Mouse (Mus musculus): ENCODE results near the gene Gm5460.

The Gm5460 gene

DNA sequence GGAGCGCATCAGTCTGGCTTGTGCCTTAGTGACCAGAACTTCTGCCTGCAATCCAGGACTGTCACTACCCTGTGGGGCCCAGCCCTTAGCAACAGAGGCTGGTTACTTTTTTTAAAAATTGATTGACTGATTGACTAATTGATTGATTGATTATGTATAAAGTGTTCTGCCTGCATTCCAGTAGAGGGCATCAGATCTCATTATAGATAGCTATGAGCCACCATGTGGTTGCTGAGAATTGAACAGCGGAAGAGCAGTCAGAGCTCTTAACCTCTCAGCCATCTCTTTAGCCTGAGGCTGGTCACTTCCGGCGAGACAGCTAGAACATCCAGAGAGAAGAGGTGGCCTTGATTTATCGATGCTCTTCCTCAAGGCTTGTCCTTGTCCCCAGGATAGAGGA, 60.7 kb downstream of the Gm5460 start:
- no peak for DNase-seq (ENCODE audit: low spot score)

DNA sequence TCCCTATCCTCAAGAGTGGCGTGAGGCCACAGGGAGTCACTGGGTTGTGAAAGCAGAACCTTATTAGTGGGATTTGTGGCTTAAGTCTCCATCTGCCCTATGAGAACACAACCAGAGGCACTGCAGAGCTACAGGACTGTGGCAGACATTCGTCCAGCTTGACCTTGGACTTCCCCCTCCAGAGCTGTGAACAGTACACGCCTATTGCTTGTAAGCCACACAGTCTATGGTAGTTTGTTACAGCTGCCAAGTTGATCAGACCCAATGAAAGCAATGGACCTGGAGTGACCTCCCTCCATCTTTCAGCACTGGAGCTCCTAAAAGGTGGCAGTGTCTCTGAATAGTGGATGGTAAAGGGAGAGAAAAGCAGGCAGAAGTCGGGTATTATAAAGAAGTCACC, 61.7 kb downstream of the Gm5460 start:
- no peak for DNase-seq (ENCODE audit: low spot score)

DNA sequence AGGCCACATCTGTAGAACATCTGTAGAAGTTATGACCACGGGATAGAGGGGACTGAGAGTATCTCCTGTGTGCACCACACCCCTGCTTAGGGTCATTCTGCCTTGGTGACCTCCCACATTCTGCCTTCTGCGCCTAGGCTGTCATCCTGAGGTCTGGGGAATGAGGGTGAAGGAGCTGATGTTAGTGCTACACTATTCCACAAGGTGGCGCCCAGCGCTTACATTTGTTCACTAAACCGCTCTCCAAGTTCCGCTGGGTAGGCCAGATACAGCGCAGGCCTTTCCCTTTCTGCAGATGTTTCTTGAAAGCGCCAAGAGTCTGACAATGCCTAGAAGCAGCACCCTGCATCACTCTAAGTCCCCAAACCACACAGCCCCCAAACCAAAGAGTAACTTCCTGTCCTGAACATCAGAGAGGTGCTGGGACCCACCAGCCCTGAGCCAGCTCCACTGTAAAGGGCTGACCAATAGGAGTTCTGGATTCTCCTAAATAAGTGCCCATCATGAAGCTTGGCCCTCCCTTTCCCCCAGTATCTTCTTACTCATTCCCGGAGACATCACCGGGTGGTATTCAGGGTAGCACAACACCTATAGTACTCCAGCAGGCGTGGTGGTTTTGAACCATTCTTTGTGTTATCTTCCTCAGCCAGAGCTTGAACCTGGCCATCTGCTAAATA, 63.9 kb downstream of the Gm5460 start:
- peak; percentile 65 for DNase-seq (ENCODE audit: low spot score)

- DNase-seq (ENCODE audit: low spot score), result no peak
Observed at GRCm38 (mm10) chr14:34085731-34086130, 69.2 kb downstream of the Gm5460 start, which contains the start of gene Anxa8. TSS of gene Anxa8 (plus strand) at chr14:34085981.

- DNase-seq (ENCODE audit: low spot score), result no peak
Observed at GRCm38 (mm10) chr14:34086806-34087205, 70.2 kb downstream of the Gm5460 start.

- no peak for DNase-seq (ENCODE audit: low spot score)
Observed at GRCm38 (mm10) chr14:34087856-34088398, 71.4 kb downstream of the Gm5460 start.

DNA sequence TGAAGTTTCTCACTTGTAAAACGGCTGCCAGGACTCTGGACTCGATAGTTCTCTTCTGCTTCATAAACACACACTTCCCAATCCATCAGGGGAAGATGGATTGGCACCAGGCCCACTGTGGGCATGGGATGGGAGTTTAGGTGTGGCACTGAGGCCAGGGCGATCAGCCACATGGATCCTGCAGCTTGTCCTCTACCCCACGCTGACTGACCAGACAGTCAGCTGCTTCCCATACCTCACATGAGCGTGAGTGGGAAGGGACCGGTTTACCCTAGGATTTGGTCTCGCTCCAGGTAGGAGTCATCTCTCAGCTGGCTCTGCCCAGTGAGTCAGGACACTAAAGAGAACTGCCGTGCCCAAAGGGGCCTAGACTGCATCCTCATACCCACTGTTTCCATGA, 73.2 kb downstream of the Gm5460 start:
- DNase-seq (ENCODE audit: low spot score), result no peak

- DNase-seq (ENCODE audit: low spot score), result no peak
Observed at GRCm38 (mm10) chr14:34091475-34091874, 74.9 kb downstream of the Gm5460 start.

GRCm38 (mm10) chr14:34092856-34093255, 76.3 kb downstream of the Gm5460 start:
- no peak for DNase-seq (ENCODE audit: low spot score)

DNA sequence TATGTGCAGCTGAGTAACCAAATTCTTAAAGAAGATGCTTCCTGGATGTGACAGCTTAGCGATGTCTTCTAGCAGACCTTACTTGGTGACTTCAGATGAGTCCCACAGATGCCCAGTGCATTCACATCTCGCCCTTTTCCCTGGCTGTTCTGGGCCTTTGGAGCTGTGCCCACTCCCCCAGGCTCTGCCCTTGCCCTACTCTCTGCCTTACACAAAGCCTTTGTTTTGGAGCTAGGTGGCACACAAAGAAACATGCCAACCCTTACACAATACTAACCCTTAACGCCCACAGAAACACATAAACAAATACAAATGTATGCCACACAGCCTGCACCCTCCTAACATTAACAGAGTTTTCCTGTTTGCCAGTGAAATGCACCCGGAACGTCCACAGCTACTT, 79.6 kb downstream of the Gm5460 start:
- no peak for DNase-seq (ENCODE audit: low spot score)
